Comparison of ENCODE assay signal across 9 mouse cellular contexts in the genomic region with DNA sequence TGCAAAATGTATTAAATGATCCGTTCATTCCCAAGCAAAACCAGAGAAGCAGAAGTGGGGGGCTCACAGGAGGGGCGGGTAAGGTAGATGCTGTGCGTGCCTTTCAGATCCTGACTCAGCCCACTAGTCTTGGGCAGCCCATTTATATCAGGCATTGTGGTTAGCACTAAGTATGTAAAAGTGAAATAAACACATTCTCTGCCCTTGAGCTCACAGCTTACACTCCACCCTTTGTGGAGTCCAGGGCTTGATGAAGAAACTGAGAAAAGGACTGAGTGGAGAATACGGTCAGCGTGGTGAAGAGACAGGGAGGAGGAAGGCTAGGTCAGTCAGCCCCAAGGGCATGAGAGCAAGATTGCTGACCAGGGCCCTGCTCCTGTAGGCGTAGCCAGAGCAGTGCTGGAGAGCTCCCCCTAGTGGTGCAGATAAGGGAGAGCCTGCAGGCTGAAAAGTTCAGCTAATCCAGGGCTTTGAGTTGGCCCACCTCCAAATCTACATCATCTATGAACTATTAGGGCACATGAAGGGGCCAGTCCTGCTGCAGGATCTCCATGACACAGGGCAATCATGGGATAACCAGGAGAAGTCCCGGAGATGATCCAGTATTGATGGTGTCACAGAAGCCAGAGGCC. TPM values are rescaled to one million over a fixed set of nuclear protein-coding genes. Genes with fewer than 3 reads are reported as not detected.
DNase-seq lines count a peak whose midpoint lies in the region; ATAC-seq and TF ChIP-seq lines count a peak whose summit lies in the region.
"Had no signal": no experiment of that assay in that cellular context is flagged by ENCODE, and none has a peak within 500 bp of the region (broad histone marks: within the 10 kb centered on the region; RNA-seq: fewer than 3 reads in every experiment).

No protein-coding gene starts in this region.

- WGBS in heart, embryonic 14.5 days, result 60% methylated on average over 7 of the region's 7 CpGs
- 38% methylated on average over 7 of the region's 7 CpGs for WGBS in liver, embryonic 15.5 days (ENCODE audit: insufficient replicate concordance)

- no peak overlapping the region for H3K9ac ChIP-seq in heart, embryonic 14.5 days (ENCODE audit: low read length)
- H3K9ac ChIP-seq in liver, embryonic 15.5 days, result no peak overlapping the region

- H3K27ac ChIP-seq in embryonic fibroblast, embryonic 13.5 days (ENCODE audit: insufficient read depth, low read length), result no peak overlapping the region
- no peak overlapping the region for H3K27ac ChIP-seq in heart, embryonic 14.5 days (replicated peaks in 1 of 2; ENCODE audit: control insufficient read depth in 1 of 2, insufficient read depth in 1 of 2, low read depth in 2 of 2, low read length in 2 of 2)
- peak overlapping the region; percentile 42; the same call in 1 of the 2 replicates for H3K27ac ChIP-seq in liver, embryonic 15.5 days (replicated peaks)

- no peaks in the 10 kb centered on the region for H3K36me3 ChIP-seq in heart, embryonic 14.5 days (ENCODE audit: control insufficient read depth, insufficient read depth, low read length)
- H3K36me3 ChIP-seq in liver, embryonic 15.5 days (replicated peaks), result no peaks in the 10 kb centered on the region

- no peak for TF ChIP-seq POLR2A in embryonic fibroblast, embryonic 13.5 days (IDR thresholded peaks at IDR 0.05; ENCODE audit: low read depth, low read length)

- no peaks in the 10 kb centered on the region for H3K27me3 ChIP-seq in heart, embryonic 14.5 days (ENCODE audit: control insufficient read depth, insufficient read depth, low read length)
- H3K27me3 ChIP-seq in liver, embryonic 15.5 days, result no peaks in the 10 kb centered on the region

- no peaks in the 10 kb centered on the region for H3K9me3 ChIP-seq in heart, embryonic 14.5 days (ENCODE audit: control insufficient read depth, low read length)
- no peaks in the 10 kb centered on the region for H3K9me3 ChIP-seq in liver, embryonic 15.5 days (replicated peaks)

- no peaks in the 10 kb centered on the region for H3K4me1 ChIP-seq in embryonic fibroblast, embryonic 13.5 days (ENCODE audit: control insufficient read depth, insufficient read depth, low read length)
- H3K4me1 ChIP-seq in heart, embryonic 14.5 days (ENCODE audit: control insufficient read depth in 2 of 2, insufficient read depth in 2 of 2, low read length in 2 of 2), result no peaks in the 10 kb centered on the region; a peak in 1 of 4 replicates
- peaks cover 53% of the 10 kb centered on the region for H3K4me1 ChIP-seq in liver, embryonic 15.5 days (replicated peaks)

- DNase-seq in adrenal gland, postnatal 25 days, result peak; percentile 75
- peak; percentile 81 to 87 for DNase-seq in kidney, postnatal 36 days
- peak; percentile 69 for DNase-seq in ovary, postnatal 14 days (ENCODE audit: low spot score)
- DNase-seq in thymus, postnatal 0 days (ENCODE audit: low spot score), result peak; percentile 63

- peak; percentile 55 for TF ChIP-seq CTCF in embryonic fibroblast, embryonic 13.5 days (IDR thresholded peaks at IDR 0.05; ENCODE audit: borderline replicate concordance, insufficient read depth, low read length)

- no peak overlapping the region for H3K4me3 ChIP-seq in embryonic fibroblast, embryonic 13.5 days (ENCODE audit: insufficient read depth, low read length)
- no peak overlapping the region for H3K4me3 ChIP-seq in heart, embryonic 14.5 days (ENCODE audit: control insufficient read depth in 1 of 2, insufficient read depth in 1 of 2, low read depth in 1 of 2, low read length in 2 of 2)
- no peak overlapping the region for H3K4me3 ChIP-seq in liver, embryonic 15.5 days (replicated peaks)
- H3K4me3 ChIP-seq: erythroblast, embryonic 14.5 days had no signal

- no peak overlapping the region for H3K4me2 ChIP-seq in heart, embryonic 14.5 days (ENCODE audit: low read length)
- H3K4me2 ChIP-seq in liver, embryonic 15.5 days, result no peak overlapping the region

- peak; percentile 54 for ATAC-seq in CD4-positive, CD25-positive, alpha-beta regulatory T cell, adult 4 months
- ATAC-seq in heart, embryonic 14.5 days (ENCODE audit: insufficient number of reproducible peaks, insufficient read depth, low FRiP score, low read depth), result 0 out of 2 replicates have a peak, but pooled peaks have one; percentile 14
- no peak for ATAC-seq in liver, embryonic 15.5 days (ENCODE audit: insufficient read depth)

RNA-seq across cellular contexts. Expression of gene Asb17, which starts 8.4 kb away (rescaled TPM):
- polyA plus RNA-seq in CD4-positive, CD25-positive, alpha-beta regulatory T cell, adult 4 months (2017; shearing (Covaris generic)), result not detected
- total RNA-seq in adrenal gland, postnatal 25 days (2021), result not detected in 2 replicates
- not detected in 2 replicates for polyA plus RNA-seq in embryonic fibroblast, embryonic 13.5 days (2011; ENCODE audit: insufficient read length, low read depth, missing spikeins)
- polyA plus RNA-seq in heart, embryonic 14.5 days (2014; fragmentation: Nextera tagmentation; extraction: Ambion mirVana), result 0.30 and 0.41 TPM in 2 replicates
- 2.6 and 3.0 TPM in 2 replicates for polyA plus RNA-seq in liver, embryonic 15.5 days (2015; fragmentation: Nextera tagmentation; extraction: Ambion mirVana)
- not detected in 2 replicates for polyA plus RNA-seq in thymus, postnatal 0 days (2015; fragmentation: Nextera tagmentation; extraction: Ambion mirVana)
- polyA plus RNA-seq: erythroblast, embryonic 14.5 days had no signal
